Comparison of ENCODE assay signal across 12 mouse cellular contexts in genomic region chr11:5887250-5887649, GRCm38 (mm10). TPM values are rescaled to one million over a fixed set of nuclear protein-coding genes. Genes with fewer than 3 reads are reported as not detected.
DNase-seq lines count a peak whose midpoint lies in the region; ATAC-seq lines count a peak whose summit lies in the region.
"Had no signal": no experiment of that assay in that cellular context is flagged by ENCODE, and none has a peak within 500 bp of the region (broad histone marks: within the 10 kb centered on the region; RNA-seq: fewer than 3 reads in every experiment).

No protein-coding gene starts in this region.

- H3K4me2 ChIP-seq in heart, embryonic 13.5 days = no peak overlapping the region
- no peak overlapping the region for H3K4me2 ChIP-seq in embryonic facial prominence, embryonic 12.5 days (replicated peaks)
- H3K4me2 ChIP-seq in midbrain, embryonic 14.5 days (ENCODE audit: low read length) = no peak overlapping the region

- peak overlapping the region; percentile 88 for H3K27ac ChIP-seq in heart, embryonic 13.5 days (replicated peaks)
- H3K27ac ChIP-seq in embryonic facial prominence, embryonic 12.5 days = 0 out of 2 replicates have a peak overlapping the region, but pooled peaks have one; percentile 51
- H3K27ac ChIP-seq in midbrain, embryonic 14.5 days (replicated peaks; ENCODE audit: low read depth, low read length) = no peak overlapping the region

- no peak overlapping the region for H3K4me3 ChIP-seq in heart, embryonic 13.5 days
- no peak overlapping the region for H3K4me3 ChIP-seq in embryonic facial prominence, embryonic 12.5 days
- no peak overlapping the region for H3K4me3 ChIP-seq in midbrain, embryonic 14.5 days (replicated peaks; ENCODE audit: low read depth, low read length)
- H3K4me3 ChIP-seq: megakaryocyte, embryonic 14.5 days had no signal

- no peak for ATAC-seq in heart, embryonic 13.5 days (ENCODE audit: extremely low read depth, insufficient number of reproducible peaks, low FRiP score, low TSS enrichment)
- ATAC-seq in embryonic facial prominence, embryonic 12.5 days (ENCODE audit: insufficient number of reproducible peaks, insufficient read depth, low FRiP score, low TSS enrichment) = no peak
- ATAC-seq in midbrain, embryonic 14.5 days (ENCODE audit: low FRiP score, low TSS enrichment) = no peak

- no peak for DNase-seq in heart, adult 11 months
- peak; percentile 61 for DNase-seq in Muller cell, postnatal 12 days (ENCODE audit: inconsistent ontology term)
- peak; percentile 34 for DNase-seq in midbrain, embryonic 14.5 days
- DNase-seq in left cerebral cortex, adult 11 months (ENCODE audit: low spot score) = no peak
- no peak for DNase-seq in spleen, postnatal 36 days (ENCODE audit: low spot score in 2 of 2)
- DNase-seq: cerebellum, postnatal 36 days; kidney, adult 8-10 months; left cerebral cortex, postnatal 4 days; lung, adult 2 months had no signal

- H3K9me3 ChIP-seq in heart, embryonic 13.5 days = no peaks in the 10 kb centered on the region
- no peaks in the 10 kb centered on the region for H3K9me3 ChIP-seq in embryonic facial prominence, embryonic 12.5 days
- H3K9me3 ChIP-seq in midbrain, embryonic 14.5 days (ENCODE audit: control insufficient read depth, low read length) = no peaks in the 10 kb centered on the region
- H3K9me3 ChIP-seq: megakaryocyte, embryonic 14.5 days had no signal

- no peaks in the 10 kb centered on the region for H3K27me3 ChIP-seq in heart, embryonic 13.5 days (replicated peaks)
- H3K27me3 ChIP-seq in embryonic facial prominence, embryonic 12.5 days = no peaks in the 10 kb centered on the region
- H3K27me3 ChIP-seq in midbrain, embryonic 14.5 days (ENCODE audit: control insufficient read depth, insufficient read depth, low read length) = no peaks in the 10 kb centered on the region

- 32% methylated on average over 5 of the region's 5 CpGs for WGBS in heart, embryonic 13.5 days
- 46% methylated on average over 5 of the region's 5 CpGs for WGBS in embryonic facial prominence, embryonic 12.5 days
- WGBS in midbrain, embryonic 14.5 days = 6% methylated on average over 5 of the region's 5 CpGs

- H3K4me1 ChIP-seq in heart, embryonic 13.5 days = peaks cover 68% of the 10 kb centered on the region
- H3K4me1 ChIP-seq in embryonic facial prominence, embryonic 12.5 days = peaks cover 32% of the 10 kb centered on the region
- H3K4me1 ChIP-seq in midbrain, embryonic 14.5 days (ENCODE audit: control insufficient read depth, insufficient read depth, low read length) = no peaks in the 10 kb centered on the region

- 0 out of 2 replicates have a peak overlapping the region, but pooled peaks have one; percentile 55 for H3K9ac ChIP-seq in heart, embryonic 13.5 days
- 0 out of 2 replicates have a peak overlapping the region, but pooled peaks have one; percentile 1 for H3K9ac ChIP-seq in embryonic facial prominence, embryonic 12.5 days
- no peak overlapping the region for H3K9ac ChIP-seq in midbrain, embryonic 14.5 days (replicated peaks; ENCODE audit: low read length)

- H3K36me3 ChIP-seq in heart, embryonic 13.5 days = no peaks in the 10 kb centered on the region
- H3K36me3 ChIP-seq in embryonic facial prominence, embryonic 12.5 days = no peaks in the 10 kb centered on the region
- H3K36me3 ChIP-seq in midbrain, embryonic 14.5 days (ENCODE audit: control insufficient read depth, insufficient read depth, low read length) = no peaks in the 10 kb centered on the region

RNA-seq across cellular contexts. Expression of gene Pold2, which starts 9.2 kb away (rescaled TPM):
- 109 and 127 TPM in 2 replicates for polyA plus RNA-seq in heart, embryonic 13.5 days (2015; fragmentation: Nextera tagmentation; extraction: Ambion mirVana)
- 122 and 127 TPM in 2 replicates for polyA plus RNA-seq in embryonic facial prominence, embryonic 12.5 days (2016; fragmentation: Nextera tagmentation; extraction: Ambion mirVana)
- 42.5 and 46.6 TPM in 2 replicates for polyA plus RNA-seq in midbrain, embryonic 14.5 days (2014; fragmentation: Nextera tagmentation; extraction: Ambion mirVana)

RNA-seq across cellular contexts. Expression of gene Myl7, which starts 11.3 kb away (rescaled TPM):
- 4,508 and 5,229 TPM in 2 replicates for polyA plus RNA-seq in heart, embryonic 13.5 days (2015; fragmentation: Nextera tagmentation; extraction: Ambion mirVana)
- polyA plus RNA-seq in embryonic facial prominence, embryonic 12.5 days (2016; fragmentation: Nextera tagmentation; extraction: Ambion mirVana) = 2.0 and 3.2 TPM in 2 replicates
- polyA plus RNA-seq in midbrain, embryonic 14.5 days (2014; fragmentation: Nextera tagmentation; extraction: Ambion mirVana) = not detected in 2 replicates

RNA-seq across cellular contexts. Expression of gene Aebp1, which starts 25.5 kb away (rescaled TPM):
- 32.3 and 36.1 TPM in 2 replicates for polyA plus RNA-seq in heart, embryonic 13.5 days (2015; fragmentation: Nextera tagmentation; extraction: Ambion mirVana)
- polyA plus RNA-seq in embryonic facial prominence, embryonic 12.5 days (2016; fragmentation: Nextera tagmentation; extraction: Ambion mirVana) = 28.5 and 29.1 TPM in 2 replicates
- polyA plus RNA-seq in midbrain, embryonic 14.5 days (2014; fragmentation: Nextera tagmentation; extraction: Ambion mirVana) = 0.23 and 8.5 TPM in 2 replicates

RNA-seq across cellular contexts. Expression of gene Polm, which starts 49.4 kb away (rescaled TPM):
- 5.8 and 6.9 TPM in 2 replicates for polyA plus RNA-seq in heart, embryonic 13.5 days (2015; fragmentation: Nextera tagmentation; extraction: Ambion mirVana)
- 9.9 and 10.2 TPM in 2 replicates for polyA plus RNA-seq in embryonic facial prominence, embryonic 12.5 days (2016; fragmentation: Nextera tagmentation; extraction: Ambion mirVana)
- polyA plus RNA-seq in midbrain, embryonic 14.5 days (2014; fragmentation: Nextera tagmentation; extraction: Ambion mirVana) = 4.9 and 5.2 TPM in 2 replicates

Comparison
In these comparisons a context has a peak if more than half of its experiments do, and no peak if none do; other contexts are left out.
1. DNase-seq: peak in Muller cell, postnatal 12 days (single experiment) and midbrain, embryonic 14.5 days (single experiment); none in heart, adult 11 months (single experiment), left cerebral cortex, adult 11 months (single experiment) and spleen, postnatal 36 days (0 of 2).
2. RNA of gene Myl7, which starts 11.3 kb away (polyA plus RNA-seq): 4,508 to 5,229 TPM in heart, embryonic 13.5 days; 2.0 to 3.2 TPM in embryonic facial prominence, embryonic 12.5 days and not detected in midbrain, embryonic 14.5 days; every median in the first group is over 1,000 times any median in the second.